In genomic region chr12:44181081-44181982, GRCm38 (mm10) we compare ENCODE assay signal across 8 mouse cellular contexts. TPM values are rescaled to one million over a fixed set of nuclear protein-coding genes. Genes with fewer than 3 reads are reported as not detected.
DNase-seq lines count a peak whose midpoint lies in the region; ATAC-seq lines count a peak whose summit lies in the region.

No protein-coding gene starts in this region.

- no peak overlapping the region for H3K9ac ChIP-seq in forebrain, embryonic 11.5 days (ENCODE audit: low read length)
- H3K9ac ChIP-seq in midbrain, embryonic 16.5 days (ENCODE audit: low read depth, low read length) = no peak overlapping the region

- whole genome bisulfite sequencing in forebrain, embryonic 11.5 days = 67% methylated on average over 9 of the region's 9 CpGs
- WGBS in forebrain, embryonic 10.5 days = 67% methylated on average over 9 of the region's 9 CpGs
- WGBS in embryonic facial prominence, embryonic 10.5 days = 63% methylated on average over 9 of the region's 9 CpGs
- WGBS in midbrain, embryonic 16.5 days = 42% methylated on average over 9 of the region's 9 CpGs

- no peak for DNase-seq in forebrain, embryonic 11.5 days (ENCODE audit: low spot score)
- no peak for DNase-seq in forebrain, embryonic 10.5 days (ENCODE audit: extremely low spot score, low spot score)
- DNase-seq in MN1 (ENCODE audit: low spot score) = peak; percentile 81
- DNase-seq in embryonic facial prominence, embryonic 10.5 days (ENCODE audit: low spot score) = peak; percentile 39
- peak; percentile 16 for DNase-seq in induced T-regulatory cell, adult 2 months (ENCODE audit: low read depth)
- peak; percentile 57 to 77 for DNase-seq in left cerebral cortex, postnatal 10 days (ENCODE audit: extremely low spot score in 1 of 2, low spot score in 2 of 2)

- ATAC-seq in forebrain, embryonic 11.5 days (replicated peaks; ENCODE audit: low FRiP score) = peak; percentile 71
- ATAC-seq in midbrain, embryonic 16.5 days = peak; percentile 92
- ATAC-seq in activated CD4-positive, CD25-positive, alpha-beta regulatory T cell, adult 4 months = no peak

- no peaks in the 10 kb centered on the region for H3K9me3 ChIP-seq in forebrain, embryonic 11.5 days (ENCODE audit: control insufficient read depth, low read length)
- no peaks in the 10 kb centered on the region for H3K9me3 ChIP-seq in forebrain, embryonic 10.5 days
- no peaks in the 10 kb centered on the region for H3K9me3 ChIP-seq in embryonic facial prominence, embryonic 10.5 days
- H3K9me3 ChIP-seq in midbrain, embryonic 16.5 days (replicated peaks; ENCODE audit: control insufficient read depth, low read length, poor library complexity, severe bottlenecking) = no peaks in the 10 kb centered on the region

- H3K4me3 ChIP-seq in forebrain, embryonic 11.5 days (ENCODE audit: low read depth, low read length) = no peak overlapping the region
- H3K4me3 ChIP-seq in forebrain, embryonic 10.5 days = no peak overlapping the region
- H3K4me3 ChIP-seq in embryonic facial prominence, embryonic 10.5 days = no peak overlapping the region
- H3K4me3 ChIP-seq in midbrain, embryonic 16.5 days (ENCODE audit: low read depth, low read length) = no peak overlapping the region

- H3K27me3 ChIP-seq in forebrain, embryonic 11.5 days (ENCODE audit: control insufficient read depth, insufficient read depth, low read length) = no peaks in the 10 kb centered on the region
- no peaks in the 10 kb centered on the region for H3K27me3 ChIP-seq in forebrain, embryonic 10.5 days (ENCODE audit: poor library complexity, severe bottlenecking)
- no peaks in the 10 kb centered on the region for H3K27me3 ChIP-seq in embryonic facial prominence, embryonic 10.5 days (replicated peaks; ENCODE audit: low read depth, poor library complexity, severe bottlenecking)
- no peaks in the 10 kb centered on the region for H3K27me3 ChIP-seq in midbrain, embryonic 16.5 days (ENCODE audit: control insufficient read depth, insufficient read depth, low read depth, low read length)

- intact Hi-C loops in left cerebral cortex, postnatal 10 days (cut with DNase I) = no loop called here

- 0 out of 2 replicates have a peak, but pooled peaks cover 2% of the 10 kb centered on the region for H3K4me1 ChIP-seq in forebrain, embryonic 11.5 days (replicated peaks; ENCODE audit: control insufficient read depth, insufficient read depth, low read length)
- H3K4me1 ChIP-seq in forebrain, embryonic 10.5 days = peaks cover 8% of the 10 kb centered on the region
- H3K4me1 ChIP-seq in embryonic facial prominence, embryonic 10.5 days = peaks cover 3% of the 10 kb centered on the region
- H3K4me1 ChIP-seq in midbrain, embryonic 16.5 days (ENCODE audit: control insufficient read depth, insufficient read depth, low read length) = peaks cover 12% of the 10 kb centered on the region

- no peak overlapping the region for H3K4me2 ChIP-seq in forebrain, embryonic 11.5 days (ENCODE audit: low read depth, low read length, severe bottlenecking)
- peak overlapping the region; percentile 26 for H3K4me2 ChIP-seq in midbrain, embryonic 16.5 days (ENCODE audit: low read length)

- no peaks in the 10 kb centered on the region for H3K36me3 ChIP-seq in forebrain, embryonic 11.5 days (ENCODE audit: control insufficient read depth, insufficient read depth, low read length)
- H3K36me3 ChIP-seq in forebrain, embryonic 10.5 days (replicated peaks) = no peaks in the 10 kb centered on the region
- H3K36me3 ChIP-seq in embryonic facial prominence, embryonic 10.5 days (replicated peaks) = no peaks in the 10 kb centered on the region
- no peaks in the 10 kb centered on the region for H3K36me3 ChIP-seq in midbrain, embryonic 16.5 days (ENCODE audit: control insufficient read depth, insufficient read depth, low read length)

- H3K27ac ChIP-seq in forebrain, embryonic 11.5 days (ENCODE audit: low read depth, low read length) = no peak overlapping the region
- no peak overlapping the region for H3K27ac ChIP-seq in forebrain, embryonic 10.5 days
- H3K27ac ChIP-seq in embryonic facial prominence, embryonic 10.5 days (replicated peaks) = no peak overlapping the region
- no peak overlapping the region for H3K27ac ChIP-seq in midbrain, embryonic 16.5 days (ENCODE audit: low read length)

RNA-seq across cellular contexts. Expression of gene Dnajb9, which starts 28.8 kb away (rescaled TPM):
- polyA plus RNA-seq in forebrain, embryonic 11.5 days (2014; fragmentation: Nextera tagmentation; extraction: Ambion mirVana) = 20.3 and 20.9 TPM in 2 replicates
- polyA plus RNA-seq in forebrain, embryonic 10.5 days (2016; fragmentation: Nextera tagmentation; extraction: Ambion mirVana) = 12.7 and 15.1 TPM in 2 replicates
- 16.0 and 16.8 TPM in 2 replicates for polyA plus RNA-seq in embryonic facial prominence, embryonic 10.5 days (2016; fragmentation: Nextera tagmentation; extraction: Ambion mirVana)
- total RNA-seq in left cerebral cortex, postnatal 10 days (2021) = 10 to 100 TPM; 29.0 to 30.7 TPM
- polyA plus RNA-seq in midbrain, embryonic 16.5 days (2015; fragmentation: Nextera tagmentation; extraction: Ambion mirVana) = 35.4 and 36.6 TPM in 2 replicates
- 1 to 10 TPM; 8.7 to 9.0 TPM for polyA plus RNA-seq in activated CD4-positive, CD25-positive, alpha-beta regulatory T cell, adult 4 months (2017; shearing (Covaris generic))

RNA-seq across cellular contexts. Expression of gene Pnpla8, which starts 39.8 kb away (rescaled TPM):
- polyA plus RNA-seq in forebrain, embryonic 11.5 days (2014; fragmentation: Nextera tagmentation; extraction: Ambion mirVana) = 70.1 and 82.3 TPM in 2 replicates
- polyA plus RNA-seq in forebrain, embryonic 10.5 days (2016; fragmentation: Nextera tagmentation; extraction: Ambion mirVana) = 47.7 and 48.6 TPM in 2 replicates
- polyA plus RNA-seq in embryonic facial prominence, embryonic 10.5 days (2016; fragmentation: Nextera tagmentation; extraction: Ambion mirVana) = 46.4 and 47.0 TPM in 2 replicates
- total RNA-seq in left cerebral cortex, postnatal 10 days (2021) = 100 to 1,000 TPM; 118 to 122 TPM
- polyA plus RNA-seq in midbrain, embryonic 16.5 days (2015; fragmentation: Nextera tagmentation; extraction: Ambion mirVana) = 143 and 153 TPM in 2 replicates
- 10 to 100 TPM; 23.4 to 25.4 TPM for polyA plus RNA-seq in activated CD4-positive, CD25-positive, alpha-beta regulatory T cell, adult 4 months (2017; shearing (Covaris generic))

Comparison
In these comparisons a context has a peak if more than half of its experiments do, and no peak if none do; other contexts are left out.
1. DNase-seq: peak in MN1 (single experiment), embryonic facial prominence, embryonic 10.5 days (single experiment), induced T-regulatory cell, adult 2 months (single experiment) and left cerebral cortex, postnatal 10 days (2 of 2); none in forebrain, embryonic 11.5 days (single experiment) and forebrain, embryonic 10.5 days (single experiment).